Mouse (Mus musculus) E14TG2a.4 (cell line): ENCODE data around the gene Anxa5.

Source experiments
- CTCF ChIP-seq: conservative IDR thresholded peaks from 2 replicates; pipeline ENCODE4 v1.5.1; 2014; ENCODE audit warnings: low read length
- POU5F1 ChIP-seq: IDR thresholded peaks from 2 replicates; pipeline ENCODE4 v1.6.1; 2014; ENCODE audit warnings: low read length, borderline replicate concordance

- no peak for TF ChIP-seq CTCF
- TF ChIP-seq POU5F1, result no peak
Observed at GRCm38 (mm10) chr3:36455566-36455965, 20.1 kb downstream of the Anxa5 start.
